Mouse (Mus musculus) G1E-ER4 (cell line): ENCODE measurements around the gene Dcst2. TPM values are rescaled to one million over a fixed set of nuclear protein-coding genes. Genes with fewer than 3 reads are reported as not detected.

ENCODE experiments used
- GATA1 ChIP-seq: IDR thresholded peaks from one replicate; pipeline ENCODE4 v1.8.0; 2012; ENCODE audit warnings: low read length, inconsistent platforms
- polyA plus RNA-seq: library from polyadenylated mRNA; stranded (reverse); fragments of >175 nt; gene quantifications from 2 replicates; pipeline ENCODE4 v1.2.3, GENCODE M21; 2012

The Dcst2 gene
- polyA plus RNA-seq, 1 experiment, result not detected

- no peak for TF ChIP-seq GATA1
Observed at GRCm38 (mm10) chr3:89322514-89323165, 39.1 kb upstream of the Dcst2 start, which contains the start of gene Efna3. Gene Efna3 (minus strand): TSS chr3:89322965.

GRCm38 (mm10) chr3:89325882-89326281 lies 35.9 kb upstream of the Dcst2 start:
- no peak for TF ChIP-seq GATA1

- no peak for TF ChIP-seq GATA1
Observed at GRCm38 (mm10) chr3:89327371-89327870, 34.4 kb upstream of the Dcst2 start.

- TF ChIP-seq GATA1, result no peak
Observed at GRCm38 (mm10) chr3:89328623-89329022, 33.2 kb upstream of the Dcst2 start.

- TF ChIP-seq GATA1, result no peak
Observed at GRCm38 (mm10) chr3:89330346-89330745, 31.4 kb upstream of the Dcst2 start.

- no peak for TF ChIP-seq GATA1
Observed at GRCm38 (mm10) chr3:89330948-89331347, 30.8 kb upstream of the Dcst2 start.

GRCm38 (mm10) chr3:89331561-89331960 lies 30.2 kb upstream of the Dcst2 start:
- TF ChIP-seq GATA1, result no peak

GRCm38 (mm10) chr3:89332013-89332412 lies 29.8 kb upstream of the Dcst2 start:
- TF ChIP-seq GATA1, result no peak

- no peak for TF ChIP-seq GATA1
Observed at GRCm38 (mm10) chr3:89332476-89332875, 29.3 kb upstream of the Dcst2 start.

- TF ChIP-seq GATA1, result no peak
Observed at GRCm38 (mm10) chr3:89333053-89333452, 28.7 kb upstream of the Dcst2 start.

- TF ChIP-seq GATA1, result no peak
Observed at GRCm38 (mm10) chr3:89336529-89336928, 25.2 kb upstream of the Dcst2 start.

GRCm38 (mm10) chr3:89337062-89337720 lies 24.6 kb upstream of the Dcst2 start:
- no peak for TF ChIP-seq GATA1

- TF ChIP-seq GATA1, result no peak
Observed at GRCm38 (mm10) chr3:89337721-89338578, 23.8 kb upstream of the Dcst2 start, which contains the start of gene Efna4. Gene Efna4 (minus strand): TSS chr3:89338028.

- no peak for TF ChIP-seq GATA1
Observed at GRCm38 (mm10) chr3:89339416-89339815, 22.4 kb upstream of the Dcst2 start.

GRCm38 (mm10) chr3:89340465-89340864 lies 21.3 kb upstream of the Dcst2 start:
- TF ChIP-seq GATA1, result no peak

- no peak for TF ChIP-seq GATA1
Observed at GRCm38 (mm10) chr3:89341794-89342193, 20.0 kb upstream of the Dcst2 start.
